Mouse (Mus musculus) embryonic facial prominence, embryonic 15.5 days (tissue): ENCODE data around the gene Tdpoz2. TPM values are rescaled to one million over a fixed set of nuclear protein-coding genes. Genes with fewer than 3 reads are reported as not detected.
"Not testable (repeated sequence)": the region's sequence is repeated elsewhere in the genome, so short reads cannot be mapped to it uniquely, and the experiment has no call there.

Experiments used
- ATAC-seq: fragments of 200-750 bp; cut with Nextera tagmentation; 2 replicates; pipeline ENCODE4 v1.8.0; 2017; ENCODE audit warnings: low read depth, moderate TSS enrichment; ENCODE audit not compliant: insufficient number of reproducible peaks, low FRiP score, low TSS enrichment
- H3K27ac ChIP-seq: fragments of 300-500 bp; sonication (generic); replicated peaks from 2 replicates; pipeline ENCODE4 v1.5.1; 2015; ENCODE audit warnings: mild to moderate bottlenecking, inconsistent platforms
- H3K27me3 ChIP-seq: fragments of 300-500 bp; sonication (generic); 2 replicates; pipeline ENCODE4 v1.6.1; 2015; ENCODE audit warnings: inconsistent platforms
- H3K36me3 ChIP-seq: fragments of 300-500 bp; sonication (generic); 2 replicates; pipeline ENCODE4 v1.6.1; 2015; ENCODE audit warnings: mild to moderate bottlenecking, inconsistent platforms
- H3K4me1 ChIP-seq: fragments of 300-500 bp; sonication (generic); 2 replicates; pipeline ENCODE4 v1.6.1; 2015; ENCODE audit warnings: inconsistent platforms
- H3K4me2 ChIP-seq: fragments of 300-500 bp; sonication (generic); replicated peaks from 2 replicates; pipeline ENCODE4 v1.6.1; 2015; ENCODE audit warnings: mild to moderate bottlenecking, inconsistent platforms
- H3K4me3 ChIP-seq: fragments of 300-500 bp; sonication (generic); replicated peaks from 2 replicates; pipeline ENCODE4 v1.5.1; 2015; ENCODE audit warnings: mild to moderate bottlenecking, inconsistent platforms
- H3K9ac ChIP-seq: fragments of 300-500 bp; sonication (generic); 2 replicates; pipeline ENCODE4 v1.6.1; 2015; ENCODE audit warnings: inconsistent platforms
- H3K9me3 ChIP-seq: fragments of 300-500 bp; sonication (generic); replicated peaks from 2 replicates; pipeline ENCODE4 v1.6.1; 2016; ENCODE audit warnings: inconsistent platforms
- WGBS: fragments of 180-500 bp; shearing (Covaris S2); methylation state at CpG from one replicate; pipeline ENCODE4 v1.1.7; 2015; 5-methylcytosine and 5-hydroxymethylcytosine counted together
- polyA plus RNA-seq: library from polyadenylated mRNA; unstranded; fragments of >200 nt; fragmentation: Nextera tagmentation; extraction: Ambion mirVana; gene quantifications from 2 replicates; pipeline ENCODE4 v1.2.1, GENCODE M21; 2015

Gene Tdpoz2
- not detected in 2 replicates for polyA plus RNA-seq

DNA sequence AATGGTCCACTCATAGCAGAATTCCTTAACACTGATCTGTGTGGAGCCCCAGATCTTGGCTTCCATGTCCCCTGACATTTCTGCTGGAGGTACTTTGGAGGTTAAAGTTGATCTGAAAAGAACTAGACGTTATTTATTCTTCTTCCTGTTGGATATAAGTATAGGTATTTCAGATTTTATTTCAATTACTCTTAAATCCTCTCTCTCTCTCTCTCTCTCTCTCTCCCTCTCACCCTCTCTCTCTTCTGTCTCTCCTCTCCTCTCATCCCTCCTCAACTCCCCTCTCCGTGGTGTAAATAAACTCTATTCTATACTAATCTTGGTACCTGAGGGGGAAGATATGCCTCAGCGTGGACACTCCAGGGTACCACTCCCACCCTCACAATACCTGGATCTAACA is at the start of gene Tdpoz2:
Gene Tdpoz2, minus strand, starts transcription at position 101 of the 400 bp plus-strand sequence.
- H3K4me3 ChIP-seq, result no peak within 1 kb of the TSS
- H3K27ac ChIP-seq, result no peak within 1 kb of the TSS
- H3K4me2 ChIP-seq, result no peak within 1 kb of the TSS
- no peaks in the 10 kb centered on the region for H3K9me3 ChIP-seq
- H3K27me3 ChIP-seq, result no peaks in the 10 kb centered on the region
- WGBS, result 70% methylated on average over 3 of the region's 3 CpGs
- no peaks in the 10 kb centered on the region for H3K4me1 ChIP-seq
- ATAC-seq, result no peak
- H3K9ac ChIP-seq, result no peak within 1 kb of the TSS
- H3K36me3 ChIP-seq, result no peaks in the 10 kb centered on the region

DNA sequence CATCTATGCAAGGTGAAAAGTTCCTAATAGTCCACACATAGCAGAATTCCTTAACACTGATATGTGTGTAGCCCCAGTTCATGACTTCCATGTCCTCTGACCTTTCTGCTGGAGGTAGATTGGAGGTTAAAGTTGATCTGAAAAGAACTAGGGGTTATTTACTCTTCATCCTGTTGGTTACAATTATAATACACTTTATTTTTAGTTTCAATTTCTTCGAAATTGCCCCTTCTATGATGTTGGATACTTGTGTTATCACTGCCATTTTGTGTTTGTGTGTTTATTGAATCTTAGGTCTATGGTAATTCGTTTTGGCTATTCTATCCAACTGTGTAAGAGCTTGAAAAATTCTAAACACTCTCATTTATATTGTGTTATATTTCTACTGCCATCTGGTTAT is 40.5 kb upstream of the Tdpoz2 start, which contains the start of gene Gm37596:
Gene Gm37596, minus strand, starts transcription at position 101 of the 400 bp plus-strand sequence.
- not testable (repeated sequence) for H3K4me1 ChIP-seq, H3K36me3 ChIP-seq, H3K27me3 ChIP-seq, H3K9me3 ChIP-seq, H3K4me3 ChIP-seq, ATAC-seq, H3K27ac ChIP-seq, H3K4me2 ChIP-seq, H3K9ac ChIP-seq
- 85% methylated on average over 1 of the region's 2 CpGs for WGBS

DNA sequence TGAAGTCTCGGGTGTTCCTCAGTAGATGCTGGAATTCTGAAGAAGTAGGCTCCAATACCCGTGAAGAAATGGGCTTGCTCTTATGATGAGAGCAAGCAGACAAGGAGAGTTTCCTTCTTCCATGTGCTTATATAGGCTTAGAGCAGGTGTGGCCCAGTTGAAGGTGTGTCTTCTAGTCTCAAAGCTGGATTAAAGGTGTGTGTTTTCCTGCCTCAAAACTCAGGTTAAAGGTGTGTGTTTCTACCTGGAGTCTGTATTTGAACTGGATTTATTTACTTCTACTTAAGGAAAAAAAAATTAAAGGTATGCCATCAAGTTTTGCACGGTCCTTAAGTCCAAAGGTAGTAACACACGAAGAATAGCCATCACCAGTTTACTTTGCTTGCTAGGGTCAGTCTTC is 23.7 kb upstream of the Tdpoz2 start, which contains the start of gene Tdpoz1:
Gene Tdpoz1, minus strand, starts transcription at position 101 of the 400 bp plus-strand sequence.
- not testable (repeated sequence) for H3K27ac ChIP-seq, H3K9ac ChIP-seq, H3K36me3 ChIP-seq, H3K9me3 ChIP-seq, H3K4me3 ChIP-seq, ATAC-seq, H3K4me2 ChIP-seq, H3K27me3 ChIP-seq, H3K4me1 ChIP-seq
- WGBS, result 79% methylated on average over 3 of the region's 4 CpGs

DNA sequence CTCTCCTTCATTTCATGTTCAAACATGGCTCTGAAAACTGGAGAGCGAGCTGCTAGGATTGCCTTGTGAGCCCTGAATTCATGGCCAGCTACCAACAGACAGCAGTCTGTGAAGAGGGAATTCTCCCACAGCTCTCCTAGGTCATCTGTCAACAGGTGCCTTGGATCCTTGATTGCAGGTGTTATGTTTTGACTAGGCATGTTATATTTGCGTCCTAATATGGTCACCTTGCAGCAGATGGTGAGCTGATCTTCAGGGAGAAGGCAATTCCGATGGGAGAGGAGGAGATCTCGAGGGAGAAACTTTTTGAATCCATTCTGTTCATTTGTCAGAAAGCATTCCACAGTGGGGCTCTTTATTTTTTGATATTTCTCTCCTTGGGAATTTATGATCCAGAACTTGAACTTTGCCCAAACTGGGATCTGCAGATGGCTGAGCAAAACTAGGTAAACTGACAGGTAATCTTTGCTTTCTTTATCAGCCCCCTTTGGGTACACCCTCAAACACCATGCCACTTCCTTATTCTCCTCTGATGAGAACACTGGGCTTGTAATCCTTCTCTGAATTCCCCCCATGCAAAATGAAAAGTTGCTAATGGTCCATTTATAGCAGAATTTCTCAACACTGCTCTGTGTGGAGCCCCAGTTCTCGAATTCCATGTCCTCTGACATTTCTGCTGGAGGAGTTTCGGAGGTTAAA is 18.5 kb upstream of the Tdpoz2 start:
- not testable (repeated sequence) for H3K4me2 ChIP-seq, H3K4me3 ChIP-seq, H3K27ac ChIP-seq, H3K36me3 ChIP-seq, H3K9me3 ChIP-seq, H3K4me1 ChIP-seq, H3K27me3 ChIP-seq, H3K9ac ChIP-seq, ATAC-seq
- 79% methylated on average over 5 of the region's 6 CpGs for WGBS

DNA sequence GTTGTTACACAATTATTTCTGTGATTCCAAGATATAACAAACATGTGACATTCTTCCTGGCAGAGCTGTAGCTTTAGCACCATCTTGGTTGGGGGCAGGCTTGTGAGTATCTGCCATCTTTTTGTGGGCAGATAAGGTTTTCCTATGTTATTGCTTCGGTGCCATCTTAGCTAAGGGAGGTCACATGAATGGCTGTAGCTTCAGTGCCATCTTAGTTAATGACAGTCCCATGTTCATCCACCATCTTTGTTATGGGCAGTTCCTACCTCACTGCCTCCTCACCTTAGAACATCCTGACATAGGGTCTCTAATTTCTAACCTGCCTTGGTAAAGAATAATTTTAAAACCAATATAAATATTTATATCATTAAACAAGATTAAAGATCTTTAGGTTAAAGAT is 1.8 kb upstream of the Tdpoz2 start:
- no peaks in the 10 kb centered on the region for H3K4me1 ChIP-seq
- H3K4me3 ChIP-seq, result no peak overlapping the region
- no peaks in the 10 kb centered on the region for H3K36me3 ChIP-seq
- 53% methylated on average over 1 of the region's 1 CpGs for WGBS
- H3K27ac ChIP-seq, result no peak overlapping the region
- H3K9me3 ChIP-seq, result no peaks in the 10 kb centered on the region
- no peak overlapping the region for H3K4me2 ChIP-seq
- H3K27me3 ChIP-seq, result no peaks in the 10 kb centered on the region
- ATAC-seq, result no peak
- no peak overlapping the region for H3K9ac ChIP-seq

DNA sequence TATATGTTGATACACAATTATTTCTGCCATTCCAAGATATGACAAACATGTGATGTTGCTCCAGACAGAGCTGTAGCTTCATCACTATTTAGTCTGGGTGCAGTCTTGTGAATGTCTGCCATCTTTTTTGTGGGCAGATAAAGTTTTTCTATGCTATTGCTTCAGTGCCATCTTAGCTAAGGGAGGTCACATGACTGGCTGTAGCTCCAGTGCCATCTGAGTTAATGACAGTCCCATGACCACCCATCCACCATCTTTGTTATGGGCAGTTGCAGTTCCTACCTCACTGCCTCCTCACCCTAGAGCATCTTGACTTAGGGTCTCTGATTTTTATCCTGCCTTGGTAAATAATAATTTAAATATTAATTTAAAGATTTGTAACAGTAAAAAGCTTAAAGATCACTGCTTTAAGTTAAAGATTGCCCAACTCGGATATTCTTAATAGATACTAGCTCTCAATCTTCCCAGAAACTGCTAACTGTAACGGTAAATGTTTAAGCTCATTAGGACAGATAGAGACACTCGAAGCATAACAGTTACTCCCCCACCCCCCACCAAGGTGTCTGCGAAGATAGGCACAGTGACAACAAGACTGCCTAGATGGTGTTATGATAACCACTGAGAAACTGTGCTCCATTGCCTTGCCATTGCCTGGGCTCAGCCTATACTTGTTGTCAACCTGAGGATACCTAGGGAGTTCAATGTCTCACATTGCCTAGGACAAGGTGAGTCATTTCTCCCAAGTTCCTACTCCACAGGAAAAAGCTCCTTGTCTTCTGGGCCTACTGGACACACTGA is 21.4 kb downstream of the Tdpoz2 start:
- 84% methylated on average over 4 of the region's 4 CpGs for WGBS
- H3K4me1 ChIP-seq, H3K36me3 ChIP-seq, H3K4me2 ChIP-seq, ATAC-seq, H3K27me3 ChIP-seq, H3K9me3 ChIP-seq, H3K4me3 ChIP-seq, H3K27ac ChIP-seq, H3K9ac ChIP-seq: not testable (repeated sequence)

DNA sequence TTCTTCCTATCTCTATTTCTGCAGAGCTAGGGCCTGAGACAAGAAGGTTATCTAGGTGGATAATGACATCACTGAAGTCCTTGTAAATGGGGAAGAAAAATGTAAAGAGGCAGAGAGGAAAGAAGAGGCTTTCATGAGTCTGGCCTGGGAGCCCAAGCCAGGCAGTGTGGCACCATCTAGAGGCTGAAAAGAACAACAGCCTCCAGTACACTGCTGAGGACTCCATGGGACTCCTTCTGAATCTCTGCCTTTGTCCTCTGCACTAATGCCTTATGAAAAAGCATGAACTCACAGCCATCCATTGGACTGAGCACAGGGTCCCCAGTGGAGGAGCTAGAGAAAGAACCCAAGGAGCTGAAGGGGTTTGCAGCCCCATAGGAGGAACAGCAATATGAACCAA is 43.5 kb downstream of the Tdpoz2 start:
- H3K27ac ChIP-seq, H3K27me3 ChIP-seq, ATAC-seq, H3K9ac ChIP-seq, H3K36me3 ChIP-seq, H3K4me3 ChIP-seq, H3K4me1 ChIP-seq, H3K4me2 ChIP-seq, H3K9me3 ChIP-seq: not testable (repeated sequence)

DNA sequence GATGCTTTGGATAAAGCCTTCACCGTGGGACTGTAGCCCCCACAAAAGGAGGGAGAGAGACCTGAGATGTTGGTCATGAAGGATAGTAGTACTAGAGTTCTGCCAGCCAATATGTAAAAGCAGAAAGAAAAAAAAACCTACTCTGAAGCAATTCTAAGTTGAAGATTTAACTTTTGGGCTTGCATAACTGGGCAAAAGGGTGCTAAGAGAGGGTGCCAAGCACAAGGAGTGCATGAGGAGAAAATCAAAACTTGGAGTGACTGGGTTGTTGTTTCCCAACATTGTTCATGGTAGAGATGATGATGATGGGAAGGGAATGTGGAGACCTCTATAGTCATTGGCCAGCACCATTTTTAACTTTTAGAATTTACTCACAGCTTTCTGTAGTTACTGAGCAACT is 50.6 kb downstream of the Tdpoz2 start:
- Histone ChIP-seq H3K9ac (no peak overlapping the region), H3K4me1 (peaks cover 9% of the 10 kb centered on the region), H3K4me2 (no peak overlapping the region), H3K36me3 (no peaks in the 10 kb centered on the region), H3K4me3 (no peak overlapping the region), H3K27ac (no peak overlapping the region), H3K9me3 (no peaks in the 10 kb centered on the region), H3K27me3 (no peaks in the 10 kb centered on the region)
- ATAC-seq, result no peak
- 67% methylated on average over 1 of the region's 1 CpGs for WGBS

Other genes starting within 250 kb of the Tdpoz2 start
- gene Tchh, start 210.4 kb downstream of the Tdpoz2 start, polyA plus RNA-seq, result 21.3 and 45.7 TPM in 2 replicates
- gene Tchhl1, start 183.9 kb downstream of the Tdpoz2 start, polyA plus RNA-seq, result 1.3 and 1.7 TPM in 2 replicates
- 1,723 and 1,932 TPM in 2 replicates for gene S100a11, start 132.2 kb downstream of the Tdpoz2 start, polyA plus RNA-seq
- 700 and 709 TPM in 2 replicates for gene S100a10, start 97.6 kb downstream of the Tdpoz2 start, polyA plus RNA-seq
- not detected in 2 replicates for gene Tdpoz1, start 23.6 kb upstream of the Tdpoz2 start, polyA plus RNA-seq
- gene Gm37596, start 40.4 kb upstream of the Tdpoz2 start, polyA plus RNA-seq, result not detected in 2 replicates
- gene Gm5773, start 120.3 kb upstream of the Tdpoz2 start, polyA plus RNA-seq, result not detected in 2 replicates
- not detected in 2 replicates for gene Tdpoz4, start 143.7 kb upstream of the Tdpoz2 start, polyA plus RNA-seq
- not detected in 2 replicates for gene Tdpoz3, start 173.3 kb upstream of the Tdpoz2 start, polyA plus RNA-seq